Mouse (Mus musculus): ENCODE results near the gene Naa40. TPM values are rescaled to one million over a fixed set of nuclear protein-coding genes. Genes with fewer than 3 reads are reported as not detected.
A peak's percentile ranks its signal among the peaks of the same experiment; 100 is the strongest.

Naa40 gene
- polyA plus RNA-seq, 1 experiment from 2014 or later = 28.8 TPM

DNA sequence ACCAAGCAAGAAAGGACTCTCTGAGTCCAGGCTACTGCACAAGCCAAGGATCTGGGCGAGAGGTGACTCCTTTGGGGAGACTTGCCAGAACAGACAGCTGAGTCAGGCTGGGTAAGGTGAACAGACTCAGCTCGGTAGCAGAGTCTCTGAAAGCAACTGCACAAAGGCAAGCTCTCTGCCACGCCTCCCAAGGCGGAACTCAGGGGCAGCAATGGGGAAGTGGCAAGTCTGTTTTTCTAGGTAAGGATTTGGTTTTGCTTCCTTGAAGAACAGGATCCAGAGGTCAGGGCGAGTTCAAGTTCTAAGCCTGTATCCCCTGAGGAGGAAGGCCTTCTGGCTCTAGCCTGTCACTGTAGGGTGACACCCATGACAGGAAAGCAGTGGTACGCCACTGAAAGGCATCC, 14.5 kb downstream of the Naa40 start:
- Histone ChIP-seq H3K27ac (no peak overlapping the region), H3K27me3 (no peaks in the 10 kb centered on the region), H3K4me1 (replicated peaks) (0 out of 2 replicates have a peak, but pooled peaks cover 3% of the 10 kb centered on the region), H3K9me3 (replicated peaks) (no peaks in the 10 kb centered on the region), H3K4me3 (replicated peaks) (no peak overlapping the region), H3K9ac (no peak overlapping the region), H3K36me3 (peaks cover 61% of the 10 kb centered on the region), H3K4me2 (no peak overlapping the region)
- ATAC-seq (ENCODE audit: low read depth) = no peak
- 59% methylated on average over 6 of the region's 6 CpGs for WGBS (ENCODE audit: insufficient replicate concordance)
- no peak for DNase-seq

GRCm38 (mm10) chr19:7225096-7225690, 15.8 kb downstream of the Naa40 start:
- ATAC-seq (ENCODE audit: low read depth) (no peak), DNase-seq (no peak)
- Histone ChIP-seq H3K9me3 (replicated peaks) (no peaks in the 10 kb centered on the region), H3K4me1 (replicated peaks) (0 out of 2 replicates have a peak, but pooled peaks cover 3% of the 10 kb centered on the region), H3K27me3 (no peaks in the 10 kb centered on the region), H3K4me3 (replicated peaks) (no peak overlapping the region), H3K9ac (no peak overlapping the region), H3K36me3 (peaks cover 47% of the 10 kb centered on the region), H3K4me2 (no peak overlapping the region), H3K27ac (no peak overlapping the region)
- 86% methylated on average over 9 of the region's 9 CpGs for WGBS (ENCODE audit: insufficient replicate concordance)

DNA sequence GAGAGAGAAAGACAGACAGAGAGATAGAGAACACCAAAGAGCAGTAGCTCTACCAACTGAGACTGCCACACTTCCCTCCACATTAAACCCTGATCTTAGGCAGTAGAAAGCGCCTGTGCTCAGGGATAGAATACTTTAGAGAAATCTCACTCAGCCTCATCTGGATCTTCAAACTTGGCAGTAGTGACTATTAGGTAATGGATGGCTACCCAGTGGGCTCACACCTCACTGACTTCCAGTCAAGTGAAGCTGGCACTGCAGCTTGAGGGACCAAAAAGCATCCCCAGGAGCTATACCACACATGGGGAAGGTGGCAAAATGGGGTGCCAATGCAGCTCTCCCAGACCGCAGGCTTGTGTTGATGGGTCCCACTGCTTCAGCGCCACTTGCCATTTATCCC, 16.7 kb downstream of the Naa40 start:
- H3K4me2 ChIP-seq = no peak overlapping the region
- H3K36me3 ChIP-seq = peaks cover 38% of the 10 kb centered on the region
- no peak for DNase-seq
- 0 out of 2 replicates have a peak, but pooled peaks cover 3% of the 10 kb centered on the region for H3K4me1 ChIP-seq (replicated peaks)
- H3K9ac ChIP-seq = no peak overlapping the region
- H3K9me3 ChIP-seq (replicated peaks) = no peaks in the 10 kb centered on the region
- no peak overlapping the region for H3K27ac ChIP-seq
- H3K27me3 ChIP-seq = no peaks in the 10 kb centered on the region
- no peak overlapping the region for H3K4me3 ChIP-seq (replicated peaks)
- no peak for ATAC-seq (ENCODE audit: low read depth)
- WGBS (ENCODE audit: insufficient replicate concordance) = 82% methylated on average over 3 of the region's 3 CpGs

DNA sequence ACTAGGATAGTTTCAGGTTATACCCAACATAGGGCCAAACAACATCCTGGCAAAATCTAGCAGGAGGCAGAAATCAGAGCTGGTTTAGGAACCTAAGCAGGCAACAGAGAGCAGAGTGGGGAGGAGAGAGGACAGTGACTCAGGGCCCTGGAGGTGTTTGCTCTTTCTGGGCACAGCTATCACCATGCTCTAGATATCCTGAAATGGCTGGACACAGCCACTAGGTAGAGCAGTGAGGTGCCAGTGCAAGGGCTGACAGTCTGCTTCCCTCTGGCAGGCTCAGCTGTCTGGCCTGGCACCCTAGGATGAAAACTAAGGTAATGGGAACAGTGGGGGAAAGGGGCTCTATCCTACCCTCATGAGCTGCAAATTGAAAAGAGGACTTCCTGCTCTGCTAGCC, 17.5 kb downstream of the Naa40 start:
- H3K4me1 ChIP-seq (replicated peaks) = peaks cover 7% of the 10 kb centered on the region; the same call in 1 of the 2 replicates
- DNase-seq = no peak
- ATAC-seq (ENCODE audit: low read depth) = no peak

DNA sequence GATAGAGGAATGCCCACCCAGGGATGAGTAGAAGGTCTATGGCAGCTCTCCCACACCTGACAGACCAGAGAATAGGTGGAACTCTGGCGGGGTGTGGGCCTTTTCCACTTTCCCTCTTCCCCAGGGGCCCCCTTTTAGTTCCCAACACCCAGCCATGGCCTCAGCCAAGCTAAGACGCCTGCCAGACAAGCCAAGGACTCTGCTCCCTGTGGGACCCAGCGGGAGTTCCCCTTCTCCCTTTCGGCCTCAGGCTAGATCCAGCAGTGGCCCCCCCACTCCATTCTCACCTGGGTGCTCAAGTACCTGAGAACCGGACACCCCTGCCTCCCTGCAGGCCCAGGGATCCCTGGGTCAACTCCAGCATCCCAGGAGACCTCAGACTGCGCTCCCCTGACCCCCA, 18.8 kb downstream of the Naa40 start:
- Histone ChIP-seq H3K4me1 (replicated peaks) (peaks cover 14% of the 10 kb centered on the region), H3K27me3 (no peaks in the 10 kb centered on the region), H3K9me3 (replicated peaks) (no peaks in the 10 kb centered on the region), H3K4me3 (replicated peaks) (no peak overlapping the region), H3K27ac (no peak overlapping the region), H3K36me3 (peaks cover 17% of the 10 kb centered on the region), H3K9ac (no peak overlapping the region), H3K4me2 (no peak overlapping the region)
- no peak for ATAC-seq (ENCODE audit: low read depth)
- DNase-seq = no peak
- 80% methylated on average over 6 of the region's 6 CpGs for WGBS (ENCODE audit: insufficient replicate concordance)

More for the DNA sequence above, 17.5 kb downstream of the Naa40 start:
- peaks cover 30% of the 10 kb centered on the region for H3K36me3 ChIP-seq
- no peaks in the 10 kb centered on the region for H3K27me3 ChIP-seq
- H3K4me2 ChIP-seq = no peak overlapping the region
- H3K4me3 ChIP-seq (replicated peaks) = no peak overlapping the region
- no peak overlapping the region for H3K9ac ChIP-seq
- H3K9me3 ChIP-seq (replicated peaks) = no peaks in the 10 kb centered on the region
- H3K27ac ChIP-seq = no peak overlapping the region

GRCm38 (mm10) chr19:7218753-7219152, 22.2 kb downstream of the Naa40 start:
- peak overlapping the region; percentile 10; the same call in 1 of the 2 replicates for H3K4me2 ChIP-seq
- no peak for ATAC-seq (ENCODE audit: low read depth)
- H3K36me3 ChIP-seq = peaks cover 27% of the 10 kb centered on the region
- H3K27me3 ChIP-seq = no peaks in the 10 kb centered on the region
- peaks cover 41% of the 10 kb centered on the region for H3K4me1 ChIP-seq (replicated peaks)
- H3K4me3 ChIP-seq (replicated peaks) = no peak overlapping the region
- no peak for DNase-seq
- no peaks in the 10 kb centered on the region for H3K9me3 ChIP-seq (replicated peaks)
- 87% methylated on average over 5 of the region's 5 CpGs for WGBS (ENCODE audit: insufficient replicate concordance)
- H3K9ac ChIP-seq = no peak overlapping the region
- no peak overlapping the region for H3K27ac ChIP-seq

GRCm38 (mm10) chr19:7217926-7218267, 23.1 kb downstream of the Naa40 start:
- H3K9me3 ChIP-seq (replicated peaks) = no peaks in the 10 kb centered on the region
- H3K4me2 ChIP-seq = peak overlapping the region; percentile 88
- H3K4me1 ChIP-seq (replicated peaks) = peaks cover 41% of the 10 kb centered on the region
- H3K27ac ChIP-seq = peak overlapping the region; percentile 67
- H3K4me3 ChIP-seq (replicated peaks) = peak overlapping the region; percentile 86
- DNase-seq (no peak), ATAC-seq (ENCODE audit: low read depth) (peak; percentile 27)
- H3K27me3 ChIP-seq = no peaks in the 10 kb centered on the region
- peaks cover 36% of the 10 kb centered on the region for H3K36me3 ChIP-seq
- peak overlapping the region; percentile 70 for H3K9ac ChIP-seq
- 5% methylated on average over 6 of the region's 6 CpGs for WGBS (ENCODE audit: insufficient replicate concordance)

GRCm38 (mm10) chr19:7217162-7217925, 23.6 kb downstream of the Naa40 start, which contains the start of gene Cox8a:
Cox8a (minus strand) TSS chr19:7217616.
- H3K27me3 ChIP-seq = no peaks in the 10 kb centered on the region
- H3K4me3 ChIP-seq (replicated peaks) = peak within 1 kb of the TSS; percentile 86
- H3K9ac ChIP-seq = peak within 1 kb of the TSS; percentile 90
- WGBS (ENCODE audit: insufficient replicate concordance) = under 1% methylated on average over 50 of the region's 50 CpGs
- DNase-seq (peak; percentile 97), ATAC-seq (ENCODE audit: low read depth) (peak; percentile 97)
- peaks cover 41% of the 10 kb centered on the region for H3K4me1 ChIP-seq (replicated peaks)
- H3K36me3 ChIP-seq = peaks cover 39% of the 10 kb centered on the region
- H3K4me2 ChIP-seq = peak within 1 kb of the TSS; percentile 88
- H3K9me3 ChIP-seq (replicated peaks) = no peaks in the 10 kb centered on the region
- peak within 1 kb of the TSS; percentile 86 for H3K27ac ChIP-seq

DNA sequence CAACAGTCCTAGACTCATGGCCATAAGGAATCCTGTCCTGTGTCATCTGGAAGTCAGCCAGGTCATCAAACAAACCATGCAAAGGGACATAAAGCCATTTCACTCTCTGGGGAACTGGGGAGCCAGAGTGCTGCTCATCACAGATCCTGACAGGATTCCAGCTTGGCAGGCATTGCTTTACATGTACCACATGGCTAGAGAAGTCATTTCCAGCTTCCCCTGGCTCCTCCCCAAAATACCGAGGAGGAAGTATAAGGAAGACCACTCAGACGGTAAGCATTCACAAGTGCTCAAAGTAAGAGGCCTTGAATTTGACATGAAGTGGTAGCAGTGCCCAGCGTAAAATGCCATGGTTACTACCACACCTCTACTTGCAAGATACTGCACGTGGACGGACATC, 26.5 kb downstream of the Naa40 start:
- whole genome bisulfite sequencing (ENCODE audit: insufficient replicate concordance) = 75% methylated on average over 5 of the region's 5 CpGs
- Histone ChIP-seq H3K4me2 (no peak overlapping the region), H3K9me3 (replicated peaks) (no peaks in the 10 kb centered on the region), H3K36me3 (peaks cover 54% of the 10 kb centered on the region), H3K9ac (no peak overlapping the region), H3K4me3 (replicated peaks) (no peak overlapping the region), H3K27ac (no peak overlapping the region), H3K27me3 (no peaks in the 10 kb centered on the region), H3K4me1 (replicated peaks) (peaks cover 45% of the 10 kb centered on the region)
- no peak for DNase-seq
- ATAC-seq (ENCODE audit: low read depth) = no peak

GRCm38 (mm10) chr19:7213010-7213409, 28.0 kb downstream of the Naa40 start:
- no peaks in the 10 kb centered on the region for H3K9me3 ChIP-seq (replicated peaks)
- DNase-seq (no peak), ATAC-seq (ENCODE audit: low read depth) (no peak)
- no peak overlapping the region for H3K9ac ChIP-seq
- peaks cover 54% of the 10 kb centered on the region for H3K36me3 ChIP-seq
- 85% methylated on average over 3 of the region's 3 CpGs for WGBS (ENCODE audit: insufficient replicate concordance)
- no peak overlapping the region for H3K4me2 ChIP-seq
- peaks cover 37% of the 10 kb centered on the region for H3K4me1 ChIP-seq (replicated peaks)
- H3K27ac ChIP-seq = no peak overlapping the region
- no peaks in the 10 kb centered on the region for H3K27me3 ChIP-seq
- no peak overlapping the region for H3K4me3 ChIP-seq (replicated peaks)

GRCm38 (mm10) chr19:7212216-7212615, 28.8 kb downstream of the Naa40 start:
- Histone ChIP-seq H3K4me1 (replicated peaks) (peaks cover 40% of the 10 kb centered on the region), H3K9ac (no peak overlapping the region), H3K4me2 (no peak overlapping the region), H3K27me3 (no peaks in the 10 kb centered on the region), H3K27ac (no peak overlapping the region), H3K4me3 (replicated peaks) (no peak overlapping the region), H3K36me3 (peaks cover 54% of the 10 kb centered on the region), H3K9me3 (replicated peaks) (no peaks in the 10 kb centered on the region)
- WGBS (ENCODE audit: insufficient replicate concordance) = 77% methylated on average over 1 of the region's 1 CpGs
- DNase-seq = no peak
- ATAC-seq (ENCODE audit: low read depth) = no peak
